Mouse (Mus musculus): ENCODE measurements around the gene Ttc7.

- TF ChIP-seq CTCF (IDR thresholded peaks at IDR 0.05; ENCODE audit: borderline replicate concordance, insufficient read depth, low read length) (no peak), POLR2A (IDR thresholded peaks at IDR 0.05; ENCODE audit: low read depth, low read length) (no peak)
Observed at GRCm38 (mm10) chr17:87314121-87314520, 31.4 kb downstream of the Ttc7 start.

All from embryonic fibroblast, embryonic 13.5 days (primary cell).